Mouse (Mus musculus) midbrain, embryonic 16.5 days (tissue): ENCODE measurements around the gene Gm10283. TPM values are rescaled to one million over a fixed set of nuclear protein-coding genes. Genes with fewer than 3 reads are reported as not detected.

Experiments
- ATAC-seq: fragments of 200-750 bp; cut with Nextera tagmentation; 2 replicates; pipeline ENCODE4 v1.8.0; 2017; ENCODE audit warnings: moderate TSS enrichment
- H3K27ac ChIP-seq: fragments of 300-500 bp; sonication (generic); 2 replicates; pipeline ENCODE4 v1.5.1; 2014; ENCODE audit warnings: mild to moderate bottlenecking, low read length, mixed read lengths
- H3K27me3 ChIP-seq: fragments of 300-500 bp; sonication (generic); 2 replicates; pipeline ENCODE4 v1.6.1; 2014; ENCODE audit warnings: low read depth, low read length, mixed read lengths; ENCODE audit not compliant: control insufficient read depth, insufficient read depth
- H3K36me3 ChIP-seq: fragments of 300-500 bp; sonication (generic); 2 replicates; pipeline ENCODE4 v1.6.1; 2014; ENCODE audit warnings: mild to moderate bottlenecking, low read length, moderate library complexity, mixed read lengths; ENCODE audit not compliant: control insufficient read depth, insufficient read depth
- H3K4me1 ChIP-seq: fragments of 300-500 bp; sonication (generic); 2 replicates; pipeline ENCODE4 v1.6.1; 2014; ENCODE audit warnings: mild to moderate bottlenecking, low read length, mixed read lengths; ENCODE audit not compliant: control insufficient read depth, insufficient read depth
- H3K4me2 ChIP-seq: fragments of 300-500 bp; sonication (generic); 2 replicates; pipeline ENCODE4 v1.6.1; 2014; ENCODE audit warnings: mild to moderate bottlenecking, low read length, mixed read lengths
- H3K4me3 ChIP-seq: fragments of 300-500 bp; sonication (generic); 2 replicates; pipeline ENCODE4 v1.5.1; 2014; ENCODE audit warnings: low read depth, mild to moderate bottlenecking, low read length, moderate library complexity, mixed read lengths
- H3K9ac ChIP-seq: fragments of 300-500 bp; sonication (generic); 2 replicates; pipeline ENCODE4 v1.6.1; 2014; ENCODE audit warnings: low read depth, low read length, mixed read lengths
- H3K9me3 ChIP-seq: fragments of 300-500 bp; sonication (generic); replicated peaks from 2 replicates; pipeline ENCODE4 v1.6.1; 2014; ENCODE audit warnings: mild to moderate bottlenecking, low read length, mixed read lengths; ENCODE audit not compliant: control insufficient read depth, poor library complexity, severe bottlenecking
- WGBS: fragments of 180-500 bp; shearing (Covaris S2); extraction: QIAGEN DNeasy Blood & Tissue Kit; methylation state at CpG from one replicate; pipeline ENCODE4 v1.1.7; 2014; 5-methylcytosine and 5-hydroxymethylcytosine counted together
- polyA plus RNA-seq: library from polyadenylated mRNA; unstranded; fragments of >200 nt; fragmentation: Nextera tagmentation; extraction: Ambion mirVana; gene quantifications from 2 replicates; pipeline ENCODE4 v1.2.1, GENCODE M21; 2015

Gm10283 gene
- polyA plus RNA-seq, 1 experiment from 2014 or later: not detected

DNA sequence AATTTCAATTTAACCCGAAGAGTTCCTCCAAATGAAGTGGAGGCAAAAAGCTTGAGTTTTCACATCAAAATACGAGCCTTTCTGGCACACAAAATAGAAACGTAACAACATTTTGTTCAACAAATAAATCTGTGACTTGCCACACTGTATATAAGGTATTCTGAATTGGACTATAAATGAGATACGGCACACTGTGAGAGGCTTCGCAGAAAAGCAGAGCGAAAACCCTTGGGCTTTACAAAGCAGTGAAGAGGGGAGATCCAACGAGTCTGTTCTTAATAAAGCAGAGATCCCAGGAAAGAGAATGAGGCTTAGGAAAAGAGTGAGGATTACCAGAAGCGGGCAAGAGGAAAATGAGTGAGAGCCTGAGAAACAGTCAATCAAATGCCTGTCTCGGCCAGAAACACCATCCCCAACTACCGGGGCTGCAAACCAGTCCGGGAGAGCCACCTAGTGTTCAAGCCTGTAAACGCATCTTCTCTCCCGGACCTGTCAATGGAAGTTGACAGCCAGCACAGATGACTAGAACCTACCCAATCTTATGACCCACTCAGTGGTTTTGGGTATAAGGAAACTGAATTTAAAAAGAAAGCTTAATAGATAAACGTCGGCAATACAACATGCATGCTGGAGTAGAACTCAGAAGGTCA is 36.2 kb downstream of the Gm10283 start:
- 30% methylated on average over 15 of the region's 15 CpGs for WGBS
- Histone ChIP-seq H3K9ac (no peak overlapping the region; the same call in 1 of the 2 replicates), H3K9me3 (no peaks in the 10 kb centered on the region), H3K4me1 (no peaks in the 10 kb centered on the region), H3K36me3 (no peaks in the 10 kb centered on the region), H3K4me3 (peak overlapping the region; percentile 16; the same call in 1 of the 2 replicates), H3K4me2 (peak overlapping the region; percentile 51), H3K27ac (no peak overlapping the region), H3K27me3 (no peaks in the 10 kb centered on the region)
- peak; percentile 93 for ATAC-seq

DNA sequence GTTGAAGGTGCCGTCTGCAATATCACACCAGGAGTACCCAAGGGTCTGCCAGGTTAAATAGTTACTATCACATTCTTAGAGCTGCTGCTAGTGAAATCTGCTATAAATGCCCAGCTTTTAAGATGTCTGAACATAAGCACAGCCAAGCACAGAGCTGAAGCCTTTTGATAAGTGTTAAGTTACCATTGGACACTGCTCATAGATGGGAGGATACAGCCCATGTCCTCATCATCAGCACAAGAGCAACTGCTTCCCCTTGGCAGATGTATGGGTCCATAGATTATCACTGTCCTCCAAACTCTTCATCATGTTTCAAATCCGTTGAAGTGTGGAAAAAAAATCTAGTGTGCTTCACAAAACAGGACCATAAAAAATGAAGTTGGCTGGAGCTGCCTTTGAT is 53.7 kb downstream of the Gm10283 start:
- H3K4me2 ChIP-seq: no peak overlapping the region
- 83% methylated on average over 2 of the region's 2 CpGs for WGBS
- no peaks in the 10 kb centered on the region for H3K9me3 ChIP-seq
- H3K27me3 ChIP-seq: no peaks in the 10 kb centered on the region
- H3K4me1 ChIP-seq: no peaks in the 10 kb centered on the region
- no peak overlapping the region for H3K4me3 ChIP-seq
- no peak overlapping the region for H3K9ac ChIP-seq
- ATAC-seq: no peak
- H3K36me3 ChIP-seq: no peaks in the 10 kb centered on the region
- no peak overlapping the region for H3K27ac ChIP-seq

DNA sequence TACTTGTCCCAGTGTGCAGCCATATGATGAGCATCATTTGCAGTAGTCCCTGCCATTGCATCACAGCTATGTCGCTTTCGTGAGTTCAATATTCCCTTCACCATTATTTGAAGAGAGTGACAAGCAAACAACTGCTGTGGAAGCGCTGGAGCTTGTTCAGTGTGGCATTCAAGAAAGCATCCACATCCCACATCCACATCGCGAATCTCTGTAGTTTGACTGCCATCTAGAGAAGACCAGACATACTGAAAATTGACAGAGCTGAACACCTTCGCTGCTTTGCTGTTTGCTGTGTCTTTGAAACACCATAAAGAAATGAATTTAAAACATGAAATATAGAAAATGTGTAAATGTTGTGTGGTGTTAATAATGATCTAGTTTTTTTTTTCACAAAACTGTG is 58.0 kb downstream of the Gm10283 start:
- Histone ChIP-seq H3K4me3 (no peak overlapping the region), H3K4me2 (no peak overlapping the region), H3K4me1 (no peaks in the 10 kb centered on the region), H3K27me3 (no peaks in the 10 kb centered on the region), H3K9ac (no peak overlapping the region), H3K27ac (0 out of 2 replicates have a peak overlapping the region, but pooled peaks have one; percentile 52), H3K9me3 (no peaks in the 10 kb centered on the region), H3K36me3 (no peaks in the 10 kb centered on the region)
- 60% methylated on average over 6 of the region's 6 CpGs for WGBS
- ATAC-seq: peak; percentile 89

DNA sequence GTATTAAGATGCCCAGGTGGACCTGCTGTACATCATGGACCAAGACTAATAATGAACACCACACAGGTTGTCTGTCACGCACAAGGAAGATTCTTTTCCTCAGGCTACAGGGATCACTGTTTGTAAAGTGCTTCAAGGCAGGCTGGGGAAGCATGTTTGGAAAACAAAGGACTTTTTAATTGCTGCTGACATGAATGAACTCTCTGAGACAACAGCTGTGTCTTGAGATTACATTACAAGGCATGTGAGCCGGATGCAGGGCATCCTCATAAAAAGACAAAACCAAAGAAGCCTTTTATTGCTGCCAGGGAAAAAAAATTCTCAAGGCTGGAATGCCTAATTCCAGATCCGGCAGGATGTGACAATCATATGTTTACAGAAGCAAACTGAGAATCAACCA is 64.4 kb downstream of the Gm10283 start:
- Histone ChIP-seq H3K9me3 (no peaks in the 10 kb centered on the region), H3K36me3 (no peaks in the 10 kb centered on the region), H3K27me3 (no peaks in the 10 kb centered on the region), H3K4me1 (no peaks in the 10 kb centered on the region), H3K4me2 (no peak overlapping the region), H3K4me3 (no peak overlapping the region), H3K9ac (no peak overlapping the region), H3K27ac (no peak overlapping the region)
- WGBS: 51% methylated on average over 3 of the region's 3 CpGs
- ATAC-seq: no peak

DNA sequence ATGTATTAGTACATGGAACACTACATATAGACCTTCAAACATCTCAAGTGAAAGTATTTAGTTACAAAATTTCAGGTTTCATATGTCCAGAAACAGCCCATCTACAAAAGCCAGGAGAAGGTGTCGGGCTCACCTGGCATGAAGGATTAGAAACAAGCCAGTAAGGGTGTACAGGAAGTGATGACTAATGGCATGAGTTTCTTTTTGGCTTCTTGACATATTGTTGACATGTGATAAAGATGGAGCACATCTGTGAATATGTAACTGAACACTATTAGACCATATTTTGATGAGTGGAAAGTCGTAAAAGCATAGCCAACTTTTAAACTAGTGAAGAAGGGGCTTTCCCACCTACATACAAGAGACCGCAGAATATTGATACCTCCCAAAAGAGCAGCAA is 66.1 kb downstream of the Gm10283 start:
- no peak overlapping the region for H3K27ac ChIP-seq

DNA sequence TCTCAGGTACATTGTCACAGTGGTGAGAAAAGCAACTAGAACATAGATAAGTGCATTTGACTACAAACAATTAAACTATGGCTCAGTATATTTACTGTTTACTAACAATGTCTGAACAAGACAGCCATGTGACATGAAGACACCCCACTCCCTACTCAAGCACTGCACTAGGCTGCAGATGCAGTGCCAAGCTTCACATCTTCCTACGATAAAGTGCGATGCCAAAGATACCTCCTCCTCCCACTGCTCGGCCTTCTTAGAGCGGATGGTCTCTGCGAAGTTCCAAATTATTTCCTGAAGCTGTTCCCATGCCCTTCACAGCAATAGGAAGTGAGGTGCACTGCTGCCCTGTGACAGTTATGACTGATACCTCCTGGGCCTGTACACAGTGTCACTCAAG is 70.3 kb downstream of the Gm10283 start:
- Histone ChIP-seq H3K36me3 (no peaks in the 10 kb centered on the region), H3K27me3 (no peaks in the 10 kb centered on the region), H3K4me2 (no peak overlapping the region), H3K4me1 (no peaks in the 10 kb centered on the region), H3K4me3 (no peak overlapping the region), H3K9me3 (no peaks in the 10 kb centered on the region), H3K27ac (no peak overlapping the region), H3K9ac (no peak overlapping the region)
- no peak for ATAC-seq
- WGBS: 96% methylated on average over 5 of the region's 5 CpGs

More for the DNA sequence above, 66.1 kb downstream of the Gm10283 start:
- WGBS: 94% methylated on average over 3 of the region's 3 CpGs
- no peak overlapping the region for H3K4me2 ChIP-seq
- no peak for ATAC-seq
- no peak overlapping the region for H3K4me3 ChIP-seq
- no peak overlapping the region for H3K9ac ChIP-seq
- no peaks in the 10 kb centered on the region for H3K9me3 ChIP-seq
- H3K4me1 ChIP-seq: no peaks in the 10 kb centered on the region
- H3K36me3 ChIP-seq: no peaks in the 10 kb centered on the region
- no peaks in the 10 kb centered on the region for H3K27me3 ChIP-seq

DNA sequence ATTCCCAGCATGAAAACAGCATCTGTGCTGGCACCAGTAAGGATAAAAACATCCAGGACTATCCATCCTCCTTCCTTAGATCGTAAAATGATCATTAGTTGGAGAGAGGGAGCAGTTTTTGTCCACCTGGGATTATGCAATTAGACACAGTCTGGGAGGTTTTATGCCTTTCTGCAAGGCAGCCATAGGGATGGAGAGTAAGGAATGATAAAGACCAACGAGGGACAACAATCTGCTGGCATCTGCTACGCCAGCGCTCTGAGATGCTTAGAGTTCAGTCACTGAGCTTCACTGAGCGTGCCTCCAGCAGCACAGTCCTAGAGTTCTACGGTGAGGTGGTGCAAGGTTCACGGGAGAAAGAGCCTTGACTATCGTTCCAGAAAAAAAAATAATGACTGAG is 96.6 kb downstream of the Gm10283 start:
- no peak overlapping the region for H3K27ac ChIP-seq
- H3K4me2 ChIP-seq: no peak overlapping the region
- ATAC-seq: no peak
- no peak overlapping the region for H3K4me3 ChIP-seq
- no peak overlapping the region for H3K9ac ChIP-seq
- H3K4me1 ChIP-seq: no peaks in the 10 kb centered on the region
- WGBS: 79% methylated on average over 8 of the region's 8 CpGs
- no peaks in the 10 kb centered on the region for H3K36me3 ChIP-seq
- H3K27me3 ChIP-seq: no peaks in the 10 kb centered on the region
- H3K9me3 ChIP-seq: no peaks in the 10 kb centered on the region

DNA sequence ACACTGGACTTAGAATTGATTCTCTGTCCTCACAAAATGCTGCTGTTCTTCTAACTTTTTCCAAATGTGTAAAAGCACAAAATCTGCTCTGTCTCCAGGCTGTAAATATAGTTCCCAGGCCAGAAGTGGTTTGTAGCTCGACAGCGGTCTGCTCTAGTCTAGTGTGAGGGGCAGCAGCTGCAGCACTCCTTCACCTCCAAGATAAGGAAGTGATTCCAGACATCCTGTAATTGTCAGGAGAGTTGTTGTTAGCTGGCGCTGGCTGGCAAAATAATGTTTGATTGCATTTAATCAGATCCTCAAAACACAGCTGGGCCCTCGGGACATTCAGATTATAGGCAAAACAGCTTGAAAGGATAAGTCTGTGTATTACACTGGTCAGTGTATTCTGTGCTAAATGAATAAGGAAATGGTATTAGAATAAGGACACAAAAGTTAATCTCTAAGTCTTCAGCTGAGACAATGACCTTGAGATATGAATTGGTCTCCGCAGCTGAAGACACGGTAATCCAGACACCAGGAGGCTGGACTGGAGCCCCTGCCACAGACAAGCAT is 97.9 kb downstream of the Gm10283 start:
- H3K4me2 ChIP-seq: no peak overlapping the region
- no peak overlapping the region for H3K9ac ChIP-seq
- ATAC-seq: no peak
- no peaks in the 10 kb centered on the region for H3K36me3 ChIP-seq
- no peak overlapping the region for H3K4me3 ChIP-seq
- H3K27ac ChIP-seq: no peak overlapping the region
- H3K27me3 ChIP-seq: no peaks in the 10 kb centered on the region
- no peaks in the 10 kb centered on the region for H3K9me3 ChIP-seq
- WGBS: 45% methylated on average over 6 of the region's 6 CpGs
- no peaks in the 10 kb centered on the region for H3K4me1 ChIP-seq

DNA sequence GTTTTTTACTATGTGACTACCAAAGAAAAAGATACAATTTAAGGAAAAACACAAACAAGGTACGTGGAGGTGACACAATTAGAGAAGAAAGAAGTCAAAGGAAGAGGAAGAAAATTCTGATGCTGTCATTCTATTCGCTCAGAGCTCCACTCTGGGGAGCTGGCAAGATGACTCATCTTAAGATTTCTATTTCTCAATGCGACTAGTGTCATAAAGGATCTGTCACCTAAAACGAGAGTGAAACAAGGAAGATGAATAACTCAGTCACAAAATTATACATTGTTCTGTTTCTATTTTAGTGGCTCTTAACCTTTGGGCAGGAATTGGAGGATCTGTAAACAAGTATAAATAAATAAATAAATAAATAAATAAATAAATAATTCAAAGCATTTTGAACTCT is 109.3 kb downstream of the Gm10283 start:
- no peaks in the 10 kb centered on the region for H3K9me3 ChIP-seq
- no peak for ATAC-seq
- no peak overlapping the region for H3K27ac ChIP-seq
- no peaks in the 10 kb centered on the region for H3K4me1 ChIP-seq
- no peak overlapping the region for H3K4me2 ChIP-seq
- 82% methylated on average over 4 of the region's 4 CpGs for WGBS
- H3K36me3 ChIP-seq: no peaks in the 10 kb centered on the region
- no peak overlapping the region for H3K9ac ChIP-seq
- H3K27me3 ChIP-seq: no peaks in the 10 kb centered on the region
- H3K4me3 ChIP-seq: no peak overlapping the region
